Mouse (Mus musculus) hematopoietic stem cell, adult 5-6 weeks (primary cell): ENCODE data around the gene Nipa2. TPM values are rescaled to one million over a fixed set of nuclear protein-coding genes. Genes with fewer than 3 reads are reported as not detected.

Experiments
- total RNA-seq: library from RNA; stranded (forward); fragments of 172-1452, 232-1000 nt; gene quantifications from 2 replicates; pipeline ENCODE4 v1.2.3, GENCODE M21; 2017

Gene Nipa2
- total RNA-seq, 1 experiment from 2014 or later: 36.2 TPM

Other genes starting within 250 kb of the Nipa2 start
- gene Siglech, start 194.3 kb downstream of the Nipa2 start, total RNA-seq: not detected in 2 replicates
- 38.2 and 42.5 TPM in 2 replicates for gene Tubgcp5, start 168.3 kb downstream of the Nipa2 start, total RNA-seq
- gene Cyfip1, start 120.7 kb downstream of the Nipa2 start, total RNA-seq: 42.8 and 59.9 TPM in 2 replicates
- gene Nipa1, start 57.5 kb upstream of the Nipa2 start, total RNA-seq: 4.7 and 11.0 TPM in 2 replicates
- 32.1 and 59.7 TPM in 2 replicates for gene Herc2, start 87.7 kb upstream of the Nipa2 start, total RNA-seq